ENCODE assay signal across 20 mouse cellular contexts in genomic region chr12:15821019-15821418, GRCm38 (mm10). TPM values are rescaled to one million over a fixed set of nuclear protein-coding genes. Genes with fewer than 3 reads are reported as not detected.
DNase-seq lines count a peak whose midpoint lies in the region; ATAC-seq and TF ChIP-seq lines count a peak whose summit lies in the region.
"Had no signal": no experiment of that assay in that cellular context is flagged by ENCODE, and none has a peak within 500 bp of the region (broad histone marks: within the 10 kb centered on the region; RNA-seq: fewer than 3 reads in every experiment).

No protein-coding gene starts in this region.

- in situ Hi-C loops in CH12.LX (cut with MboI; ENCODE audit: low pct_ligation_motif_present, low pct_unique_long_range_greater_than_20kb, low sequenced_read_pairs): no loop called here

- no peaks in the 10 kb centered on the region for H3K36me3 ChIP-seq in heart, embryonic 10.5 days
- no peaks in the 10 kb centered on the region for H3K36me3 ChIP-seq in heart, adult 2 months (ENCODE audit: control insufficient read depth, insufficient read depth, low read length)
- H3K36me3 ChIP-seq in CH12.LX (replicated peaks in 1 of 2; ENCODE audit: control insufficient read depth in 1 of 2, insufficient read depth in 1 of 2, low read length in 1 of 2): no peaks in the 10 kb centered on the region
- H3K36me3 ChIP-seq: embryonic facial prominence, embryonic 10.5 days; embryonic facial prominence, embryonic 12.5 days; forebrain, embryonic 15.5 days had no signal

- no peaks in the 10 kb centered on the region for H3K9me3 ChIP-seq in heart, embryonic 10.5 days
- H3K9me3 ChIP-seq in CH12.LX (replicated peaks; ENCODE audit: low read length): no peaks in the 10 kb centered on the region
- H3K9me3 ChIP-seq: embryonic facial prominence, embryonic 10.5 days; embryonic facial prominence, embryonic 12.5 days; forebrain, embryonic 13.5 days; forebrain, embryonic 15.5 days had no signal

- intact Hi-C loops in heart, adult 2 months (cut with DNase I): no loop called here

- no peak for TF ChIP-seq CTCF in heart, adult 2 months (IDR thresholded peaks at IDR 0.05)
- no peak for TF ChIP-seq CTCF in CH12.LX (conservative IDR thresholded peaks at IDR 0.05 in 1 of 2, IDR thresholded peaks at IDR 0.05 in 1 of 2; ENCODE audit: low read depth in 2 of 2, low read length in 2 of 2)

- no peaks in the 10 kb centered on the region for H3K27me3 ChIP-seq in heart, embryonic 10.5 days (ENCODE audit: insufficient read depth, poor library complexity, severe bottlenecking)
- no peaks in the 10 kb centered on the region for H3K27me3 ChIP-seq in heart, adult 2 months (ENCODE audit: control insufficient read depth, insufficient read depth, low read length)
- no peaks in the 10 kb centered on the region for H3K27me3 ChIP-seq in CH12.LX (replicated peaks)
- H3K27me3 ChIP-seq: embryonic facial prominence, embryonic 12.5 days; forebrain, embryonic 13.5 days; forebrain, embryonic 15.5 days had no signal

- no peak overlapping the region for H3K27ac ChIP-seq in heart, embryonic 10.5 days
- no peak overlapping the region for H3K27ac ChIP-seq in heart, adult 2 months
- H3K27ac ChIP-seq in CH12.LX (ENCODE audit: insufficient read depth, low read depth): no peak overlapping the region
- H3K27ac ChIP-seq: embryonic facial prominence, embryonic 10.5 days; embryonic facial prominence, embryonic 12.5 days; forebrain, embryonic 13.5 days; forebrain, embryonic 15.5 days had no signal

- H3K4me2 ChIP-seq in CH12.LX (ENCODE audit: insufficient read depth, low read depth, poor library complexity, severe bottlenecking): no peak overlapping the region
- H3K4me2 ChIP-seq: embryonic facial prominence, embryonic 12.5 days; forebrain, embryonic 13.5 days; forebrain, embryonic 15.5 days had no signal

- dilution Hi-C loops in CH12.LX (cut with MboI; ENCODE audit: extremely low pct_ligation_motif_present, extremely low pct_unique_long_range_greater_than_20kb, low sequenced_read_pairs): no loop called here

- DNase-seq in heart, embryonic 10.5 days (ENCODE audit: low spot score): peak; percentile 13
- no peak for DNase-seq in heart, adult 2 months
- no peak for DNase-seq in CH12.LX (ENCODE audit: extremely low read depth)
- DNase-seq in lung, adult 18-20 months: no peak
- DNase-seq: adrenal gland, adult 2 months; adrenal gland, postnatal 10 days; adrenal gland, postnatal 25 days; B cell, adult 2 months; cerebellum, adult 11 months; cerebellum, adult 18-20 months; cerebellum, adult 8-10 months; cerebellum, postnatal 10 days; cerebellum, postnatal 25 days; forebrain, postnatal 0 days had no signal

- no peak for TF ChIP-seq EP300 in heart, adult 2 months (IDR thresholded peaks at IDR 0.05; ENCODE audit: insufficient read depth, low read depth, low read length)
- peak; percentile 88 for TF ChIP-seq EP300 in CH12.LX (IDR thresholded peaks at IDR 0.05; ENCODE audit: low read length)

- no peak for TF ChIP-seq POLR2A in heart, adult 2 months (IDR thresholded peaks at IDR 0.05; ENCODE audit: insufficient read depth, low read depth, low read length)
- no peak for TF ChIP-seq POLR2A in CH12.LX (IDR thresholded peaks at IDR 0.05; ENCODE audit: low read depth, low read length)

- TF ChIP-seq RAD21 in CH12.LX (IDR thresholded peaks at IDR 0.05; ENCODE audit: low read depth, low read length): no peak

- no peaks in the 10 kb centered on the region for H3K79me2 ChIP-seq in heart, adult 2 months (replicated peaks; ENCODE audit: control insufficient read depth, insufficient read depth, low read length)
- no peaks in the 10 kb centered on the region for H3K79me2 ChIP-seq in CH12.LX (replicated peaks; ENCODE audit: control insufficient read depth, extremely low read depth, insufficient read depth, poor library complexity, severe bottlenecking)

- no peak overlapping the region for H3K4me3 ChIP-seq in heart, embryonic 10.5 days
- no peak overlapping the region for H3K4me3 ChIP-seq in heart, adult 2 months
- no peak overlapping the region for H3K4me3 ChIP-seq in CH12.LX (replicated peaks in 1 of 3; ENCODE audit: low read depth in 2 of 3, low read length in 2 of 3, poor library complexity in 1 of 3)
- H3K4me3 ChIP-seq: embryonic facial prominence, embryonic 10.5 days; embryonic facial prominence, embryonic 12.5 days; forebrain, embryonic 13.5 days; forebrain, embryonic 15.5 days had no signal

- ATAC-seq in inflammation-experienced regulatory T-cells, adult 6 months: peak; percentile 3
- ATAC-seq: CD4-positive, CD25-positive, alpha-beta regulatory T cell, adult 4 months; forebrain, embryonic 13.5 days; forebrain, embryonic 15.5 days; forebrain, postnatal 0 days had no signal

- peaks cover 11% of the 10 kb centered on the region for H3K4me1 ChIP-seq in heart, embryonic 10.5 days
- H3K4me1 ChIP-seq in heart, adult 2 months (ENCODE audit: control insufficient read depth, insufficient read depth, low read length): no peaks in the 10 kb centered on the region
- peaks cover 15 to 37% of the 10 kb centered on the region in 2 experiments; a peak in 3 of 4 replicates for H3K4me1 ChIP-seq in CH12.LX (ENCODE audit: control insufficient read depth in 1 of 2, insufficient read depth in 2 of 2)
- H3K4me1 ChIP-seq: forebrain, embryonic 13.5 days had no signal

- H3K9ac ChIP-seq in heart, adult 2 months (ENCODE audit: low read depth, low read length): no peak overlapping the region
- 0 out of 2 replicates have a peak overlapping the region, but pooled peaks have one; percentile 18 for H3K9ac ChIP-seq in CH12.LX (ENCODE audit: insufficient read depth, low read depth)
- H3K9ac ChIP-seq: embryonic facial prominence, embryonic 12.5 days; forebrain, embryonic 13.5 days; forebrain, embryonic 15.5 days; forebrain, postnatal 0 days had no signal

TF ChIP-seq in CH12.LX, 34 proteins besides CTCF, POLR2A, EP300 and RAD21:
- TF ChIP-seq MAFK (IDR thresholded peaks at IDR 0.05; ENCODE audit: insufficient replicate concordance, low read length) (no peak), SMC3 (IDR thresholded peaks at IDR 0.05; ENCODE audit: low read depth, low read length) (no peak), MAX (IDR thresholded peaks at IDR 0.05; ENCODE audit: low read length) (no peak), POLR2AphosphoS2 (IDR thresholded peaks at IDR 0.05; ENCODE audit: low read depth, low read length) (no peak), KAT2A (IDR thresholded peaks at IDR 0.05; ENCODE audit: insufficient replicate concordance, low read length) (no peak), MAZ (IDR thresholded peaks at IDR 0.05; ENCODE audit: low read depth, low read length) (no peak), GABPA (IDR thresholded peaks at IDR 0.05; ENCODE audit: insufficient replicate concordance, low read depth, low read length) (no peak), UBTF (IDR thresholded peaks at IDR 0.05; ENCODE audit: low read depth, low read length) (no peak), USF2 (conservative IDR thresholded peaks at IDR 0.05; ENCODE audit: low read depth, low read length) (no peak), PAX5 (IDR thresholded peaks at IDR 0.05; ENCODE audit: low read length) (no peak), ZMIZ1 (IDR thresholded peaks at IDR 0.05; ENCODE audit: low read depth, low read length) (no peak), TCF12 (IDR thresholded peaks at IDR 0.05; ENCODE audit: low read depth, low read length) (0 out of 2 replicates have a peak, but pooled peaks have one; percentile 40), ELF1 (IDR thresholded peaks at IDR 0.05; ENCODE audit: low read depth, low read length) (0 out of 2 replicates have a peak, but pooled peaks have one; percentile 7), NELFE (IDR thresholded peaks at IDR 0.05; ENCODE audit: low read depth, low read length) (no peak), ZC3H11A (IDR thresholded peaks at IDR 0.05; ENCODE audit: low read depth, low read length) (no peak), HCFC1 (IDR thresholded peaks at IDR 0.05; ENCODE audit: low read depth, low read length) (no peak), BHLHE40 (IDR thresholded peaks at IDR 0.05; ENCODE audit: low read depth, low read length) (peak; percentile 63), JUN (IDR thresholded peaks at IDR 0.05; ENCODE audit: insufficient read depth, low read depth, low read length) (peak; percentile 86), JUND (conservative IDR thresholded peaks at IDR 0.05; ENCODE audit: low read depth, low read length) (peak; percentile 89), ETS1 (conservative IDR thresholded peaks at IDR 0.05; ENCODE audit: low read depth, low read length) (peak; percentile 86; the same call in 1 of the 2 replicates), MEF2A (IDR thresholded peaks at IDR 0.05; ENCODE audit: borderline replicate concordance, low read depth, low read length) (peak; percentile 79; the same call in 1 of the 2 replicates), NRF1 (IDR thresholded peaks at IDR 0.05; ENCODE audit: low read depth, low read length) (no peak), TBP (conservative IDR thresholded peaks at IDR 0.05; ENCODE audit: low read depth, low read length) (no peak), MXI1 (IDR thresholded peaks at IDR 0.05; ENCODE audit: low read depth, low read length) (no peak), CHD2 (IDR thresholded peaks at IDR 0.05; ENCODE audit: low read length) (peak; percentile 24; the same call in 1 of the 2 replicates), IRF4 (IDR thresholded peaks at IDR 0.05; ENCODE audit: low read depth, low read length) (peak; percentile 95), RCOR1 (conservative IDR thresholded peaks at IDR 0.05; ENCODE audit: low read depth, low read length) (no peak), CHD1 (IDR thresholded peaks at IDR 0.05; ENCODE audit: low read depth, low read length) (no peak), E2F4 (IDR thresholded peaks at IDR 0.05; ENCODE audit: insufficient replicate concordance, low read depth, low read length) (no peak), SIN3A (IDR thresholded peaks at IDR 0.05; ENCODE audit: low read length) (no peak), ZKSCAN1 (IDR thresholded peaks at IDR 0.05; ENCODE audit: borderline replicate concordance, low read depth, low read length) (no peak), MYC (IDR thresholded peaks at IDR 0.05; ENCODE audit: low read depth, low read length) (no peak), USF1 (IDR thresholded peaks at IDR 0.05; ENCODE audit: low read depth, low read length) (no peak), ZNF384 (IDR thresholded peaks at IDR 0.05; ENCODE audit: low read depth, low read length) (peak; percentile 87)

RNA-seq across cellular contexts. Expression of gene Trib2, which starts 4.3 kb away (rescaled TPM):
- polyA plus RNA-seq in heart, embryonic 10.5 days (2016; fragmentation: Nextera tagmentation; extraction: Ambion mirVana): 30.8 and 61.0 TPM in 2 replicates
- 10 to 100 TPM; 20.4 to 32.7 TPM for total RNA-seq in heart, adult 2 months (2021)
- polyA plus RNA-seq in heart, adult 2 months (2012; rRNA removed): 15.4 and 22.7 TPM in 2 replicates
- total RNA-seq in CH12.LX (2012; rRNA removed) (5.1 and 8.1 TPM in 2 replicates), CH12.LX (2014; rRNA removed) (13.4 and 13.5 TPM in 2 replicates)
- polyA plus RNA-seq in CH12.LX (2012; ENCODE audit: insufficient read length, low read depth): 10.3 and 10.6 TPM in 2 replicates
- 10 to 100 TPM; 38.7 to 86.8 (median 66.6) TPM for polyA plus RNA-seq in inflammation-experienced regulatory T-cells, adult 6 months (2017; shearing (Covaris generic))
